Mouse (Mus musculus): ENCODE results near the gene Olfr1475.
"Not testable (repeated sequence)": the region's sequence is repeated elsewhere in the genome, so short reads cannot be mapped to it uniquely, and the experiment has no call there.

The Olfr1475 gene

DNA sequence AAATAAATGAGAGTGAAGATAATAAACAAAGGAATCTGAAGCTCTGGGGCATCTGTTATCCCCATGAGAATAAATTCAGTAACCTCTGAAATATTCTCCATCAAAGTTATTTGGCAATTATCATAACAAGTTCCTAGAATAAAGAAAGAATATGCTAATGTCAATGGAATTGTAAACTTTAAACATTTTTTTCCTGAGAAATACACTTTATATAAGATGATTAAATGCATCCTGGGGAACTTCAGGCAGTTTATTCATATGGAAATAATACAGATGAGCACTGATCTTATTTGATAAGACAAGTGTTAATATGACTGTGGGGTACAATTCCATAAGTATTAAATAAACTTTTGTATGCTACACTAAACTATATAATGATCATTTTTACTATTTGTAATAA lies at the start of gene Olfr1475:
Gene Olfr1475, minus strand, starts transcription at position 101 of the 400 bp plus-strand sequence.
- no peak for DNase-seq (ENCODE audit: low read depth, low spot score)

GRCm38 (mm10) chr19:13527613-13528012 lies 47.6 kb upstream of the Olfr1475 start, which contains the start of gene Olfr1480:
Gene Olfr1480 (plus strand): TSS chr19:13527913.
- DNase-seq (ENCODE audit: low read depth, low spot score): no peak

GRCm38 (mm10) chr19:13500246-13500645 lies 20.2 kb upstream of the Olfr1475 start, which contains the start of gene Olfr1477:
Gene Olfr1477 (plus strand): TSS chr19:13500546.
- DNase-seq (ENCODE audit: low read depth, low spot score): no peak

- DNase-seq (ENCODE audit: low read depth, low spot score): not testable (repeated sequence)
Measured at GRCm38 (mm10) chr19:13469265-13469664, 10.7 kb downstream of the Olfr1475 start, which contains the start of gene Olfr1474. Gene Olfr1474 (plus strand): TSS chr19:13469565.

DNA sequence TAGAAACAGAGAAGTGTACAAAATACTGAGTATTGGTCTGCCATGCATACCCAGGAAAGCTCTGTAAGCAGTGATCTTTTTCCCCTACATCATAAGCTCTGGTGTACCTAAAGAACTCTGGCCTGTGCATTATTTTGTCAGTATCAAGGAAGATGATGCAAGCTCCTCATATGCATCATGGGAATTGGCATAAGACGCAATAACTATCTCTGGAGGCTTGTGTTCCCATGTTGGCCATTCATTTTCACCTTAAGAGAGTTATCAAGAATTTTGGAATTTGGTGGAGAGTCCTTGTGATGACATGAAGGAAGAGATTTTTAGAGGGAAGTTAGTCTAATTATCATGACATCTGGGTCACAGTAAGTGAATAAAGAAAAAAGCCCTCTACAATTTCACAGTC lies 24.0 kb downstream of the Olfr1475 start, which contains the start of gene Olfr1472:
Gene Olfr1472, minus strand, starts transcription at position 101 of the 400 bp plus-strand sequence.
- DNase-seq (ENCODE audit: low read depth, low spot score): no peak

- not testable (repeated sequence) for DNase-seq (ENCODE audit: low read depth, low spot score)
Measured at GRCm38 (mm10) chr19:13443109-13443508, 36.9 kb downstream of the Olfr1475 start, which contains the start of gene Olfr1471. Gene Olfr1471 (plus strand): TSS chr19:13443409.
